Mouse (Mus musculus): ENCODE measurements around the gene Zfp683.
A peak's percentile ranks its signal among the peaks of the same experiment; 100 is the strongest.

DNA sequence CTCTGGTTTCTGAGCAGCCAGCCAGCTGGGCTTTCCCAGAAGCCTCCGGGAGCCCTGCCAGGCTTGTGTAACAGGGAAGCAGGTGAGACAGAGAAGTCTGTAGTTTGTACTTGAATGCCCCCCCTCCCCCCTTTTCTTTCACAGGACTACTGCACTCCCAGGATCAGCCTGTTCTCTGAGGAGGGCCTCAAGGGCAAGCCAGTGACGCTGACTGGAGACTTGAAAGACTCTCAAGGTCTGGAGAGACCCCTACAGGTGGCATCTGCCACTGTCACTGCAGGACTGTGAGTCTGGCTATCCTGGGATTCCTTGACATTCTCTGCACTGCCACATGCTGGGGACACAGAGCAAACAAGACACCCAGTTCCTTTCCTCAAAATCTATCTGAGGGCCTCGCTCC, 25.1 kb downstream of the Zfp683 start:
- TF ChIP-seq CTCF (IDR thresholded peaks at IDR 0.05; ENCODE audit: extremely low read depth, insufficient read depth, insufficient read length, insufficient replicate concordance) (peak; percentile 49; the same call in 1 of the 2 replicates), POLR2A (IDR thresholded peaks at IDR 0.05; ENCODE audit: low read depth, low read length) (no peak)

Measured in spleen, adult 2 months (tissue).